Mouse (Mus musculus) thymus, postnatal 4 days (tissue): Measurements from ENCODE around the gene Tubb4a.

Experiments used
- DNase-seq: peaks from one replicate; pipeline ENCODE4 v3.0.0; 2021

Gene Tubb4a

GRCm38 (mm10) chr17:57099629-57100325 is 12.2 kb upstream of the Tubb4a start:
- peak; percentile 71 for DNase-seq

GRCm38 (mm10) chr17:57098321-57098720 is 10.7 kb upstream of the Tubb4a start:
- no peak for DNase-seq

- peak; percentile 98 for DNase-seq
These were observed 9.0 kb upstream of the Tubb4a start for GRCm38 (mm10) chr17:57096623-57096920.

- peak; percentile 53 for DNase-seq
These were observed 8.5 kb upstream of the Tubb4a start for GRCm38 (mm10) chr17:57095855-57096622.

GRCm38 (mm10) chr17:57094222-57094621 is 6.6 kb upstream of the Tubb4a start:
- DNase-seq: no peak

- no peak for DNase-seq
These were observed 1.4 kb downstream of the Tubb4a start for GRCm38 (mm10) chr17:57085970-57086757.

- no peak for DNase-seq
These were observed 5.1 kb downstream of the Tubb4a start for GRCm38 (mm10) chr17:57082481-57082880.

GRCm38 (mm10) chr17:57081234-57081842 is 6.2 kb downstream of the Tubb4a start:
- no peak for DNase-seq

GRCm38 (mm10) chr17:57079919-57080318 is 7.7 kb downstream of the Tubb4a start:
- no peak for DNase-seq

- DNase-seq: peak; percentile 85
These were observed 9.2 kb downstream of the Tubb4a start, which contains the start of gene Dennd1c for GRCm38 (mm10) chr17:57078336-57078735. Gene Dennd1c, minus strand, starts transcription at chr17:57078514.

- peak; percentile 58 for DNase-seq
These were observed 10.7 kb downstream of the Tubb4a start for GRCm38 (mm10) chr17:57076916-57077315.

- peak; percentile 77 for DNase-seq
These were observed 16.9 kb downstream of the Tubb4a start for GRCm38 (mm10) chr17:57070699-57071098.

GRCm38 (mm10) chr17:57070272-57070671 is 17.3 kb downstream of the Tubb4a start:
- DNase-seq: no peak

GRCm38 (mm10) chr17:57066908-57067307 is 20.7 kb downstream of the Tubb4a start:
- DNase-seq: no peak

GRCm38 (mm10) chr17:57063031-57063430 is 24.6 kb downstream of the Tubb4a start:
- peak; percentile 17 for DNase-seq

GRCm38 (mm10) chr17:57062548-57062947 is 25.0 kb downstream of the Tubb4a start:
- DNase-seq: peak; percentile 29

GRCm38 (mm10) chr17:57062011-57062521 is 25.5 kb downstream of the Tubb4a start:
- DNase-seq: peak; percentile 74

GRCm38 (mm10) chr17:57061069-57061468 is 26.5 kb downstream of the Tubb4a start:
- DNase-seq: peak; percentile 31

GRCm38 (mm10) chr17:57060231-57060801 is 27.3 kb downstream of the Tubb4a start:
- peak; percentile 98 for DNase-seq

- DNase-seq: peak; percentile 85
These were observed 28.1 kb downstream of the Tubb4a start, which contains the start of gene Slc25a23 for GRCm38 (mm10) chr17:57059486-57059977. Gene Slc25a23, minus strand, starts transcription at chr17:57059863.

- DNase-seq: no peak
These were observed 28.6 kb downstream of the Tubb4a start, which contains the start of gene Crb3 for GRCm38 (mm10) chr17:57058891-57059485. Gene Crb3, plus strand, starts transcription at chr17:57059105.

GRCm38 (mm10) chr17:57056246-57056645 is 31.3 kb downstream of the Tubb4a start:
- no peak for DNase-seq
